Mouse (Mus musculus): Measurements from ENCODE around the gene Slc16a14. TPM values are rescaled to one million over a fixed set of nuclear protein-coding genes. Genes with fewer than 3 reads are reported as not detected.

Gene Slc16a14
- polyA plus RNA-seq, 1 experiment: not detected

GRCm38 (mm10) chr1:84915010-84915409 is 19.9 kb downstream of the Slc16a14 start:
- H3K4me3 ChIP-seq (ENCODE audit: insufficient read depth, low read length): no peak overlapping the region
- TF ChIP-seq CTCF (IDR thresholded peaks at IDR 0.05; ENCODE audit: low read depth, low read length): no peak
- TF ChIP-seq POLR2A (IDR thresholded peaks at IDR 0.05; ENCODE audit: borderline replicate concordance, low read depth, low read length): no peak
- no peak overlapping the region for H3K27ac ChIP-seq (ENCODE audit: insufficient read depth, low read depth, low read length)
- peaks cover 5% of the 10 kb centered on the region for H3K4me1 ChIP-seq (ENCODE audit: control insufficient read depth, insufficient read depth, low read length)

GRCm38 (mm10) chr1:84912571-84912970 is 22.4 kb downstream of the Slc16a14 start:
- H3K4me1 ChIP-seq (ENCODE audit: control insufficient read depth, insufficient read depth, low read length): peaks cover 5% of the 10 kb centered on the region
- no peak for TF ChIP-seq POLR2A (IDR thresholded peaks at IDR 0.05; ENCODE audit: borderline replicate concordance, low read depth, low read length)
- TF ChIP-seq CTCF (IDR thresholded peaks at IDR 0.05; ENCODE audit: low read depth, low read length): no peak
- H3K4me3 ChIP-seq (ENCODE audit: insufficient read depth, low read length): no peak overlapping the region
- H3K27ac ChIP-seq (ENCODE audit: insufficient read depth, low read depth, low read length): no peak overlapping the region

GRCm38 (mm10) chr1:84910177-84910804 is 24.6 kb downstream of the Slc16a14 start:
- Histone ChIP-seq H3K4me3 (ENCODE audit: insufficient read depth, low read length) (no peak overlapping the region), H3K4me1 (ENCODE audit: control insufficient read depth, insufficient read depth, low read length) (peaks cover 4% of the 10 kb centered on the region), H3K27ac (ENCODE audit: insufficient read depth, low read depth, low read length) (no peak overlapping the region)
- TF ChIP-seq POLR2A (IDR thresholded peaks at IDR 0.05; ENCODE audit: borderline replicate concordance, low read depth, low read length): no peak
- TF ChIP-seq CTCF (IDR thresholded peaks at IDR 0.05; ENCODE audit: low read depth, low read length): no peak

GRCm38 (mm10) chr1:84904467-84904866 is 30.5 kb downstream of the Slc16a14 start:
- TF ChIP-seq POLR2A (IDR thresholded peaks at IDR 0.05; ENCODE audit: borderline replicate concordance, low read depth, low read length): no peak
- no peak for TF ChIP-seq CTCF (IDR thresholded peaks at IDR 0.05; ENCODE audit: low read depth, low read length)
- Histone ChIP-seq H3K4me3 (ENCODE audit: insufficient read depth, low read length) (no peak overlapping the region), H3K4me1 (ENCODE audit: control insufficient read depth, insufficient read depth, low read length) (no peaks in the 10 kb centered on the region), H3K27ac (ENCODE audit: insufficient read depth, low read depth, low read length) (no peak overlapping the region)

- Histone ChIP-seq H3K4me3 (ENCODE audit: insufficient read depth, low read length) (no peak overlapping the region), H3K4me1 (ENCODE audit: control insufficient read depth, insufficient read depth, low read length) (peaks cover 2% of the 10 kb centered on the region; the same call in 1 of the 2 replicates), H3K27ac (ENCODE audit: insufficient read depth, low read depth, low read length) (no peak overlapping the region)
- TF ChIP-seq POLR2A (IDR thresholded peaks at IDR 0.05; ENCODE audit: borderline replicate concordance, low read depth, low read length): no peak
- TF ChIP-seq CTCF (IDR thresholded peaks at IDR 0.05; ENCODE audit: low read depth, low read length): no peak
These were observed 35.8 kb downstream of the Slc16a14 start for GRCm38 (mm10) chr1:84899156-84899555.

- H3K4me1 ChIP-seq (ENCODE audit: control insufficient read depth, insufficient read depth, low read length): peaks cover 2% of the 10 kb centered on the region; the same call in 1 of the 2 replicates
- TF ChIP-seq POLR2A (IDR thresholded peaks at IDR 0.05; ENCODE audit: borderline replicate concordance, low read depth, low read length): no peak
- TF ChIP-seq CTCF (IDR thresholded peaks at IDR 0.05; ENCODE audit: low read depth, low read length): no peak
These were observed 37.6 kb downstream of the Slc16a14 start for GRCm38 (mm10) chr1:84897364-84897763.

GRCm38 (mm10) chr1:84891746-84892145 is 43.2 kb downstream of the Slc16a14 start:
- Histone ChIP-seq H3K4me1 (ENCODE audit: control insufficient read depth, insufficient read depth, low read length) (no peaks in the 10 kb centered on the region), H3K4me3 (ENCODE audit: insufficient read depth, low read length) (no peak overlapping the region), H3K27ac (ENCODE audit: insufficient read depth, low read depth, low read length) (no peak overlapping the region)
- TF ChIP-seq POLR2A (IDR thresholded peaks at IDR 0.05; ENCODE audit: borderline replicate concordance, low read depth, low read length) (no peak), CTCF (IDR thresholded peaks at IDR 0.05; ENCODE audit: low read depth, low read length) (no peak)

More at GRCm38 (mm10) chr1:84897364-84897763, 37.6 kb downstream of the Slc16a14 start:
- Histone ChIP-seq H3K4me3 (ENCODE audit: insufficient read depth, low read length) (no peak overlapping the region), H3K27ac (ENCODE audit: insufficient read depth, low read depth, low read length) (no peak overlapping the region)

- no peak overlapping the region for H3K27ac ChIP-seq (ENCODE audit: insufficient read depth, low read depth, low read length)
- H3K4me1 ChIP-seq (ENCODE audit: control insufficient read depth, insufficient read depth, low read length): no peaks in the 10 kb centered on the region
- TF ChIP-seq CTCF (IDR thresholded peaks at IDR 0.05; ENCODE audit: low read depth, low read length): no peak
- TF ChIP-seq POLR2A (IDR thresholded peaks at IDR 0.05; ENCODE audit: borderline replicate concordance, low read depth, low read length): no peak
- no peak overlapping the region for H3K4me3 ChIP-seq (ENCODE audit: insufficient read depth, low read length)
These were observed 44.4 kb downstream of the Slc16a14 start for GRCm38 (mm10) chr1:84890503-84890902.

GRCm38 (mm10) chr1:84890005-84890393 is 44.9 kb downstream of the Slc16a14 start:
- no peak overlapping the region for H3K4me3 ChIP-seq (ENCODE audit: insufficient read depth, low read length)
- no peak overlapping the region for H3K27ac ChIP-seq (ENCODE audit: insufficient read depth, low read depth, low read length)
- TF ChIP-seq CTCF (IDR thresholded peaks at IDR 0.05; ENCODE audit: low read depth, low read length): no peak
- TF ChIP-seq POLR2A (IDR thresholded peaks at IDR 0.05; ENCODE audit: borderline replicate concordance, low read depth, low read length): no peak
- H3K4me1 ChIP-seq (ENCODE audit: control insufficient read depth, insufficient read depth, low read length): no peaks in the 10 kb centered on the region

- Histone ChIP-seq H3K4me3 (ENCODE audit: insufficient read depth, low read length) (no peak overlapping the region), H3K27ac (ENCODE audit: insufficient read depth, low read depth, low read length) (no peak overlapping the region), H3K4me1 (ENCODE audit: control insufficient read depth, insufficient read depth, low read length) (no peaks in the 10 kb centered on the region)
- no peak for TF ChIP-seq CTCF (IDR thresholded peaks at IDR 0.05; ENCODE audit: low read depth, low read length)
- no peak for TF ChIP-seq POLR2A (IDR thresholded peaks at IDR 0.05; ENCODE audit: borderline replicate concordance, low read depth, low read length)
These were observed 45.5 kb downstream of the Slc16a14 start for GRCm38 (mm10) chr1:84889330-84890004.

All from bone marrow macrophage, adult 2 months (primary cell).